Mouse (Mus musculus): ENCODE results near the gene Tmem100.

DNA sequence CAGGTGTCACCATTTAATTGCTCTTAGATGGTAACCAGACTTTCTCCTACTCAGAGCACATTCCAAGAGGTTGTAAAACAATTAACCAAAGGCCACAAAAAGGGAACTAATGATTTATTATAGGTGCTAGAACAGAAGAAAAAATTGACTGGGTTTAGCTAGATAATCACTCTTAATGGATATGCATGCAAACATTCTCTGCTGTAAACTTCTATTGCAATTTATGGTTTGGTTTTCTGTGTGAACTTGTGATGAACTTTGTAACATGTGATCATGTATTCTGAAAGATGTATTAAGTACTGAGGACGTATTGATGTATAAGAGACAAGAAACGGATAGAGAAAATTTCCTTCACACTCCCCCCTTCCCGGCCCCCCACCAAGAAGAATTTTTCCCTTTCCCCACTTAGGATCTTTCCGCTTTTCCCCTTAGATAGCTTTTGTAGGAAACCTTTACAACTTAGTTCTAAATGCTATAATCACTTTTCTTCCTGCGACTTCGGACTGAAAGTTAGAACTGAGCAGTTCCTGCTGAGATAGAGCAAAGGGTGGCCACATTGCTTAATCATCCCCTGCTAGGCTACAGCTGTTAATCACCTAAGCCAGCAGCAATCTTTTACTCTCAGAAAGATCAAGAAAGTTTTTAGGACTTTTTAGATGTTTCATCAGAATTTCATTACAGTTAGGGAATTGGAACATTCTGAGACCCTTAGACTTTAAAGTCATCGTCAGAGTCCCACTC, 22.2 kb upstream of the Tmem100 start:
- no peak for TF ChIP-seq CTCF (IDR thresholded peaks at IDR 0.05; ENCODE audit: low read depth, low read length)
- no peak for TF ChIP-seq POLR2A (IDR thresholded peaks at IDR 0.05; ENCODE audit: borderline replicate concordance, low read depth, low read length)

Measured in bone marrow macrophage, adult 2 months (primary cell).